ENCODE assay signal across 9 mouse cellular contexts in genomic region chr11:120238751-120239359, GRCm38 (mm10). TPM values are rescaled to one million over a fixed set of nuclear protein-coding genes. Genes with fewer than 3 reads are reported as not detected.
DNase-seq lines count a peak whose midpoint lies in the region; ATAC-seq and TF ChIP-seq lines count a peak whose summit lies in the region.
"Had no signal": no experiment of that assay in that cellular context is flagged by ENCODE, and none has a peak within 500 bp of the region (broad histone marks: within the 10 kb centered on the region; RNA-seq: fewer than 3 reads in every experiment).

No protein-coding gene starts in this region.

- no peaks in the 10 kb centered on the region for H3K27me3 ChIP-seq in embryonic facial prominence, embryonic 13.5 days
- no peaks in the 10 kb centered on the region for H3K27me3 ChIP-seq in hindbrain, postnatal 0 days (ENCODE audit: insufficient read depth, low read length)
- no peaks in the 10 kb centered on the region for H3K27me3 ChIP-seq in lung, embryonic 16.5 days (ENCODE audit: control insufficient read depth, insufficient read depth, low read depth, low read length)

- no peak for ATAC-seq in embryonic facial prominence, embryonic 13.5 days (ENCODE audit: insufficient number of reproducible peaks, insufficient read depth, low FRiP score, low TSS enrichment, low read depth)
- no peak for ATAC-seq in hindbrain, postnatal 0 days
- ATAC-seq in lung, embryonic 16.5 days (ENCODE audit: low read depth): 0 out of 2 replicates have a peak, but pooled peaks have one; percentile 10
- no peak for ATAC-seq in frontal cortex, adult (ENCODE audit: low TSS enrichment)

- H3K4me2 ChIP-seq in embryonic facial prominence, embryonic 13.5 days: peak overlapping the region; percentile 99
- H3K4me2 ChIP-seq in hindbrain, postnatal 0 days (ENCODE audit: low read depth, low read length): peak overlapping the region; percentile 92
- peak overlapping the region; percentile 97 for H3K4me2 ChIP-seq in lung, embryonic 16.5 days (ENCODE audit: low read depth, low read length)

- H3K9me3 ChIP-seq in embryonic facial prominence, embryonic 13.5 days: no peaks in the 10 kb centered on the region
- no peaks in the 10 kb centered on the region for H3K9me3 ChIP-seq in hindbrain, postnatal 0 days (ENCODE audit: low read length)
- H3K9me3 ChIP-seq in lung, embryonic 16.5 days (ENCODE audit: control insufficient read depth, low read length): no peaks in the 10 kb centered on the region

- H3K27ac ChIP-seq in embryonic facial prominence, embryonic 13.5 days: peak overlapping the region; percentile 95
- peak overlapping the region; percentile 98 for H3K27ac ChIP-seq in hindbrain, postnatal 0 days
- H3K27ac ChIP-seq in lung, embryonic 16.5 days (ENCODE audit: low read length): peak overlapping the region; percentile 94

- H3K36me3 ChIP-seq in embryonic facial prominence, embryonic 13.5 days: 0 out of 2 replicates have a peak, but pooled peaks cover 11% of the 10 kb centered on the region
- no peaks in the 10 kb centered on the region for H3K36me3 ChIP-seq in hindbrain, postnatal 0 days (ENCODE audit: insufficient read depth, low read length)
- H3K36me3 ChIP-seq in lung, embryonic 16.5 days (ENCODE audit: control insufficient read depth, insufficient read depth, low read length): no peaks in the 10 kb centered on the region
- H3K36me3 ChIP-seq: G1E had no signal

- TF ChIP-seq CTCF in hindbrain, postnatal 0 days (IDR thresholded peaks at IDR 0.05; ENCODE audit: low read depth): no peak

- DNase-seq in gastrocnemius, postnatal 14 days: peak; percentile 22
- no peak for DNase-seq in gastrocnemius, postnatal 36 days
- DNase-seq in hindbrain, postnatal 0 days (ENCODE audit: low spot score): no peak
- no peak for DNase-seq in spleen, adult 18-20 months
- no peak for DNase-seq in thymus, postnatal 4 days

- H3K9ac ChIP-seq in embryonic facial prominence, embryonic 13.5 days: peak overlapping the region; percentile 99
- peak overlapping the region; percentile 100 for H3K9ac ChIP-seq in hindbrain, postnatal 0 days (replicated peaks; ENCODE audit: low read length)
- H3K9ac ChIP-seq in lung, embryonic 16.5 days (ENCODE audit: low read length): peak overlapping the region; percentile 45

- peaks cover 63% of the 10 kb centered on the region for H3K4me1 ChIP-seq in embryonic facial prominence, embryonic 13.5 days
- peaks cover 48% of the 10 kb centered on the region for H3K4me1 ChIP-seq in hindbrain, postnatal 0 days (ENCODE audit: insufficient read depth, low read length)
- H3K4me1 ChIP-seq in lung, embryonic 16.5 days (replicated peaks; ENCODE audit: control insufficient read depth, insufficient read depth, low read length): peaks cover 54% of the 10 kb centered on the region

- intact Hi-C loops in gastrocnemius, postnatal 14 days (cut with DNase I; ENCODE audit: low total_unique reads): loop anchor here (5.0 kb wide), 1 partner anchor 68 kb away; no protein-coding TSS in a partner anchor
- intact Hi-C loops in gastrocnemius, postnatal 36 days (cut with DNase I): loop anchor here (2.0 kb wide), 1 partner anchor 20 kb away; no protein-coding TSS in a partner anchor

- 7% methylated on average over 7 of the region's 8 CpGs for WGBS in embryonic facial prominence, embryonic 13.5 days
- WGBS in hindbrain, postnatal 0 days: 9% methylated on average over 7 of the region's 8 CpGs
- 21% methylated on average over 7 of the region's 8 CpGs for WGBS in lung, embryonic 16.5 days

- H3K4me3 ChIP-seq in embryonic facial prominence, embryonic 13.5 days: peak overlapping the region; percentile 91
- H3K4me3 ChIP-seq in hindbrain, postnatal 0 days (ENCODE audit: low read length): peak overlapping the region; percentile 82
- H3K4me3 ChIP-seq in lung, embryonic 16.5 days (ENCODE audit: low read length): peak overlapping the region; percentile 11; the same call in 1 of the 2 replicates

RNA-seq across cellular contexts. Expression of gene Bahcc1, which starts 6.1 kb away (rescaled TPM):
- 1 to 10 TPM; 3.4 to 8.1 TPM for total RNA-seq in gastrocnemius, postnatal 14 days (2021)
- 1 to 10 TPM; 2.3 to 4.1 TPM for total RNA-seq in gastrocnemius, postnatal 36 days (2021)
- 13.1 and 13.9 TPM in 2 replicates for polyA plus RNA-seq in embryonic facial prominence, embryonic 13.5 days (2015; fragmentation: Nextera tagmentation; extraction: Ambion mirVana)
- 31.1 and 43.1 TPM in 2 replicates for total RNA-seq in hindbrain, postnatal 0 days (2014; rRNA removed)
- polyA plus RNA-seq in hindbrain, postnatal 0 days (2015; fragmentation: Nextera tagmentation; extraction: Ambion mirVana): 8.8 and 9.1 TPM in 2 replicates
- polyA plus RNA-seq in lung, embryonic 16.5 days (2015; fragmentation: Nextera tagmentation; extraction: Ambion mirVana): 7.0 and 7.5 TPM in 2 replicates

Comparison
In these comparisons a context has a peak if more than half of its experiments do, and no peak if none do; other contexts are left out.
1. H3K4me3 ChIP-seq: peak in every context shown above with its lines; median percentile 91 in embryonic facial prominence, embryonic 13.5 days; 82 in hindbrain, postnatal 0 days; 11 in lung, embryonic 16.5 days.
2. H3K9ac ChIP-seq: peak in every context shown above with its lines; median percentile 100 in hindbrain, postnatal 0 days; 99 in embryonic facial prominence, embryonic 13.5 days; 45 in lung, embryonic 16.5 days.